Mouse (Mus musculus): Measurements from ENCODE around the gene Xirp1.

Xirp1 gene

GRCm38 (mm10) chr9:119984536-119985011, 38.8 kb downstream of the Xirp1 start, which contains the start of gene Csrnp1:
TSS of gene Csrnp1 (minus strand) at chr9:119984658.
- DNase-seq = peak; percentile 59

GRCm38 (mm10) chr9:119983585-119984535, 39.5 kb downstream of the Xirp1 start:
- peak; percentile 86 for DNase-seq

- peak; percentile 58 for DNase-seq
Observed at GRCm38 (mm10) chr9:119982956-119983551, 40.3 kb downstream of the Xirp1 start.

- peak; percentile 73 for DNase-seq
Observed at GRCm38 (mm10) chr9:119982241-119982811, 41.1 kb downstream of the Xirp1 start.

GRCm38 (mm10) chr9:119981183-119982179, 41.9 kb downstream of the Xirp1 start:
- DNase-seq = peak; percentile 68

- DNase-seq = no peak
Observed at GRCm38 (mm10) chr9:119980770-119981182, 42.6 kb downstream of the Xirp1 start.

GRCm38 (mm10) chr9:119979749-119980148, 43.6 kb downstream of the Xirp1 start:
- no peak for DNase-seq

- DNase-seq = no peak
Observed at GRCm38 (mm10) chr9:119978811-119979441, 44.5 kb downstream of the Xirp1 start.

- DNase-seq = peak; percentile 43
Observed at GRCm38 (mm10) chr9:119978151-119978810, 45.1 kb downstream of the Xirp1 start.

- peak; percentile 49 for DNase-seq
Observed at GRCm38 (mm10) chr9:119977557-119978060, 45.8 kb downstream of the Xirp1 start.

GRCm38 (mm10) chr9:119976704-119977556, 46.5 kb downstream of the Xirp1 start:
- DNase-seq = no peak

- DNase-seq = no peak
Observed at GRCm38 (mm10) chr9:119975286-119975685, 48.1 kb downstream of the Xirp1 start.

- DNase-seq = no peak
Observed at GRCm38 (mm10) chr9:119974609-119975008, 48.8 kb downstream of the Xirp1 start.

GRCm38 (mm10) chr9:119973869-119974520, 49.4 kb downstream of the Xirp1 start:
- DNase-seq = no peak

- DNase-seq = no peak
Observed at GRCm38 (mm10) chr9:119973281-119973680, 50.1 kb downstream of the Xirp1 start.

- DNase-seq = no peak
Observed at GRCm38 (mm10) chr9:119972582-119972981, 50.8 kb downstream of the Xirp1 start.

GRCm38 (mm10) chr9:119972166-119972565, 51.2 kb downstream of the Xirp1 start:
- no peak for DNase-seq

- no peak for DNase-seq
Observed at GRCm38 (mm10) chr9:119970763-119971656, 52.4 kb downstream of the Xirp1 start.

Data from retina, postnatal 1 day (tissue).